Mouse (Mus musculus) thymus, postnatal 14 days (tissue): ENCODE results near the gene Ddx25.

Experiments
- DNase-seq: peaks from one replicate; pipeline ENCODE4 v3.0.0; 2021

The Ddx25 gene

GRCm38 (mm10) chr9:35558257-35559008, at the start of gene Ddx25, which contains the start of gene Pus3:
Gene Ddx25, minus strand, starts transcription at chr9:35558528.
Gene Pus3, plus strand, starts transcription at chr9:35558595.
- DNase-seq: peak; percentile 57

DNA sequence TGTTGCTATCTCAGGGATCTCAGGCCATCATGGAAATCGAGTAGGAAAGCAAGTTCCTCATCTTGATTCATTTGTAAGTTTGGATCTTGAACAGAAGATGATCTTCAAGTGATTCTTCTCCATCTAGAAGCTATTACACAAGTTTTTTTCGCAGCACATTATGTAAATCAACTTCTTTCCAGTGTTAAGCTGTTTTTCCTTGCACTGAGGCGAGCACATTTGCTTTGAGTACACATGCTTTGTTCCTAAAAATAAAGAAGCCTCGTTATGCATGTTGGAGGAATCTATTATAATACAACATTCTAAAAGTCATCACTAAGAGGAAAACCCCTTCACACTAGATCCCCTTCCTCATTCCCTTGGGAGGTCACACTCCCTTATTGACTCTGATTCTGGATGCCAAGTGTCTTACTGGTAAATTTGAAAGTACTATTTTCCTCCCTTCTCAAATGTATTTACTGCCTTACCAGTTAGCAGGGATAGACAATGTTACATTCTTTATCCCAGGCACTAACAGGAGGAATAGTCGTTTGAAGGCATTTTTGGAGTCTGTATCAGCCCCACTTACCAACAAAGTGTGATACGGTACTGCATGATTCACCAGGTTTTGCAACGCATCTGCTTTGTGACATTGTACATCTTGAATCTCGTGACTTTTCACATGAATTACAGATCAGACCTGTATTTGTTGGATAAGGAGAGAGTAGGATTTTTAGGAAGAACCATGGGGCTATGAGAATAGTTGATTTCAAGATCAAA, 49.5 kb upstream of the Ddx25 start:
- no peak for DNase-seq

DNA sequence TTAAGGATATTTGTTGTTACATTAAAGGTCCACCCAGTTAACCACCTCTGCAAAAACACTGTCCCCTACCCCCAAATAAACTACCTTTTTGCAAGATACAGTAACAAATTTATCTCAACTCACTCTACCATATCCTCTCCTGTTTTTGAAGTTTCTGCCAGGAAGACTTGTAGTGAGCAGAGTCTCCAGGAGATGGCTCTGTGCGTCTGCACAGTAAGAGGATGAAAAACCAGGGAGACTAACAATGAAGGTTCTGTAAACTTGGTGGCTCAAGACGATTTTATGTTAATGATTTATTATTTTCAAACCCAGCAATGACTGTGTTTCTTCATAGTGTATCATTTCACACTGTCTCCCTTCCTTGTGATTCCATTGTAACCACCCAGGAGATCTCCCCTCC, 34.6 kb upstream of the Ddx25 start:
- DNase-seq: no peak

GRCm38 (mm10) chr9:35587674-35588073, 29.3 kb upstream of the Ddx25 start:
- DNase-seq: no peak

- no peak for DNase-seq
Observed at GRCm38 (mm10) chr9:35574416-35574815, 16.1 kb upstream of the Ddx25 start.

GRCm38 (mm10) chr9:35570663-35571062, 12.3 kb upstream of the Ddx25 start:
- no peak for DNase-seq

DNA sequence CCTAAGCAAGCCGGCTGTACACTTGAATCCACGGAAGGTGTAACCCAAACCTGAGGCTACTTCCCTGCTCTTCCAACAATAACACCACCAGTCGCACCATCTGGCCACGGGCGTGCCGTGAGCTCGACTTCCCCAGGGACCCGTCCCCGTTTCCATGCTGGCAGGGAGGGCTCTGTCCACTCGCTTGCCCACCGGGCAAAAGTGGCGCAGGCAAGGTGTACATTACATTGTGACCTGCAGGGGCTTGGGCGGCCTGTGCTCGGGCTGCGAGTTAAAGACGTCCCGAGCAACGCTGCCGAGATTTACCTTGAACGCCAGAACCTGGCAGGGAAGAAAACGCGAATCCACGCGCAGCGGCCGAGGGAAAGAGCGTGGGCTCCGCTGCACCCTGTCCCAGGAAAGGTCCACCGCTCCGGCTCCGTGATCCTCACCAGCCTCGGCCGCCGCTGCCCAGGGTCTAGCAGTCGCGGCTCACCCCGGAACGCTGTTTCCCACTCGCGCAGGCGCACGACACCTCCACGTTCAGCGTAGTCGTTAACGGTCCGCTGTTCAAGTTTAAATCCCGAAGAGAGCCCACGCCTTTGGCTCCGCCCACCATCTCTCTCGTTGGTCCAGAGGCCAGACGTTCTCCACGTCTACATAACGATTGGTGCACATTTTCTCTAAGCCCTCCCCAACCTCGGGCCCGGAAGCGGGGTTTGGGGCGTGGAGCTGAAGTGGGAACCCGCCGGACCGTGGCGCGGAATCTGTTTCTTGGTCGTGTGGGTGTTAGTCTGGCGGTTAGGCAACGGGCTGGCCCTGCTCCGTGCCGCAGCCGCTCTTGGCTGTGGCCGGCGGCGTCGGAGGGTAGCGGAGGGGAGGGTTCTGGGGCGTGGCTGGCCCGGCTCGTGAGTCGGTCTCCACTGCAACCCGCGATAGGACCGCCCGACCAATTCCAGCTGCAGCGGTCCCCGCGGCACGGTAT, 11.5 kb upstream of the Ddx25 start, which contains the start of the genes Pate2 and Hyls1:
Pate2 (plus strand) TSS at position 714 of the 964 bp plus-strand sequence.
Hyls1 (minus strand) TSS at position 828 of the 964 bp plus-strand sequence.
- DNase-seq: peak; percentile 95

GRCm38 (mm10) chr9:35567995-35568394, 9.7 kb upstream of the Ddx25 start:
- no peak for DNase-seq

DNA sequence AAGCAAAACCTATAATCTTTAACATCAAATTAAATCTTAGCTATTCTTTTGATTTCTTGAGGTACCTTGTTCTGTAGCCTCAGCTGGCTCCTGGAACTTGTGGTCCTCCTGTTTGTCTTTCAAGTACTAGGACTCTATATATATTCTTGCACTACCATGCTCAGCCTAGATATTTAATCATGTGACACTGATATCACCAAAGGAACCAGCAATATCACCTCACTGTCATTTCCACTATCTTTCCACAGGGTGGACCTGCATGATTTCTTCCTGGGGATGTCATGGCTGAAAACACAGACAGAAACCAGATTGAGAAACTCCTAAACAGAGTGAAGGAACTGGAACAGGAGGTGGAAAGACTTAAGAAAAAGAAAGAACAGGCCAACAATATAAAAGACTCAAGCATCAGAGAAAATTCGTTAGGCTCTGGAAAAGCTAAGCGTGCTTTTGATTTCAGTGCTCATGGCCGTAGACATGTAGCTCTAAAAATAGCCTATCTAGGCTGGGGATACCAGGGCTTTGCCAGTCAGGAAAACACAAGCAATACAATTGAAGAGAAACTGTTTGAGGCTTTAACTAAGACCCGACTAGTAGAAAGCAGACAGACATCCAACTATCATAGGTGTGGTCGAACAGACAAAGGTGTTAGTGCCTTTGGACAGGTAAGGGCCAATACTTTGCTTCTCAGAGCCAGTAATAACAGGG, 6.4 kb upstream of the Ddx25 start:
- DNase-seq: no peak

GRCm38 (mm10) chr9:35561583-35561982, 3.3 kb upstream of the Ddx25 start:
- no peak for DNase-seq

GRCm38 (mm10) chr9:35561076-35561475, 2.7 kb upstream of the Ddx25 start:
- DNase-seq: no peak

- DNase-seq: peak; percentile 88
Observed at GRCm38 (mm10) chr9:35559009-35559890, 922 bp upstream of the Ddx25 start.

DNA sequence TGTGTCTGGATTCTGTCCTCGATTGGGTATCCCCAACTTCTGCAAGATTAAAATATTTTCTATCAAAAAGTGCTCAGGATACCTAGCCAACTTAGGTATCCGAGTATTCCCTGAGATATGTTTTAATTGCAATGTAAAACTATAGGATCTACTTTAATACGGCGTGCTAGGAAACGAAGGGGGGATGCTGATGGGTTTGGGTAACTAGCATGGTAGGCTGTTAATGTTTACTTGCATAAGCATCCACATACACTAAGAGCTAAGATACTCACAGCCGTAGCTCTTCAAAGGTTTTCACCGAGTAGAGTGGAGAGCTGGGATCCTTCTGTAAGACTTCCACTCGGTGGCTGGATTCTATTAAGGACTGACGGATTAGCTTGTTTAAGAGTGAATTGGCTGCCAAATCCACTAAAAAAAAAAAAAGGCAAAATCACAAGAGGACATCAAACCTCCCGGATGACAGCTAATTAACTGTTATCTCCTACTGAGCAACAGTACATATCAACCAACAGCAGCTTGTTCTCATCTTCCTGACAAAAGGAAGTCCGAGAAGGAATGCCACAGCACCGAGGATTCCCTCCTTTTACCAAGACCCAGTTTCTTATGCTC, 1.7 kb downstream of the Ddx25 start:
- no peak for DNase-seq

- DNase-seq: no peak
Observed at GRCm38 (mm10) chr9:35548455-35548854, 9.9 kb downstream of the Ddx25 start.

DNA sequence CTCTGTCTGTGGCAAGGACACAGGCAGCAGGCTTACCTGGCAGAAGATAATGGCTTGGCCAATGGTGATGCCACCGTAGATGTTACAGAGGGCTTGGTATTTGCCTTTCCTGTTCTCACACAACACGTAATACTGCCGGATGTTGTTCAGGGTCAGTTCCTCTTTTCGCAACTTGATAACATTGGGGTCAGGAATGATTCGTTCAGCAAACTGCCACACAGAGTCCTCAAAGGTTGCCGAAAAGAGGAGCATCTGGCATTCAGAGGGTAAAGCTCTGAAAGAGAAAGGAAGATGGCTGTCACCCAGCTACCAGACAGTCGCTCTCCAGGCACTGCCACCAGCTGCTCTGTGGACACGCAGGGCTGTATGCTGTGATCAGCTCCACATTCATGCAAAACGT, 11.6 kb downstream of the Ddx25 start:
- DNase-seq: no peak

- no peak for DNase-seq
Observed at GRCm38 (mm10) chr9:35545704-35546103, 12.6 kb downstream of the Ddx25 start.

- DNase-seq: no peak
Observed at GRCm38 (mm10) chr9:35544666-35545065, 13.7 kb downstream of the Ddx25 start.

DNA sequence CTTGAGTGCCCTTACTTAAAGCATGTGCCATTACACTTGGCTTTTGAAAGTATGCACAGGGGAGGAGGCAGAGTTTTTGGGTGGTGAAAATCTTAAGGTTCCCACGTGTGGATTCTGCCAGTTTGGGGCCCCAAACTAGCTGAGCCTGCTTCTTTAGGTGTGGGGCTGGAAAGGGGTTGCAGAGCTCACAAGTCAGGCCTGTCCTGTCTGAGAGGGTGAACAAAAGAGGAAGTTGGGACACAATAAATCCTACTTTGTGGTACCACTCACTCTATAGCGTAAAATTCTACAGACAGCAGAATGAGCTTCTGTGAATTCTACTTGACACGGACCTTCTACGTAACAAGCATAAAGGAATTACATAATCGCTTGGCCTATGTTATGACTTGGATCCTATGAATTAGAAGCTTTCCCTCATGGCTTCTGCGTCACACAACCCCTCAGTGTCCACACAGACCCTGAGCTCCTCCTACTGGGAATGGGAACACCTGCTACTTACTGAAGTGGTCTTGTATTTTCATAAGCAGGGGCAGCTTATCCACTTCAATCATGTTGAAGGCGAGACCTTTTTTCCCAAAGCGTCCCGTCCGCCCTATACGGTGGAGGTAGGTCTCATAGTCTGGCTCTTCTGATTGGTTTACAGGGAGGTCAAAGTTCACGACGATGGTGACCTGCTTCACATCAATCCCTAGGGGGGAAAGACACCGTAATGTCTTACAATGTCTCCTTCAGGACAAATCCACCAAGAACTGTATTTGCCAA, 15.0 kb downstream of the Ddx25 start:
- DNase-seq: no peak

GRCm38 (mm10) chr9:35541941-35542340, 16.4 kb downstream of the Ddx25 start:
- DNase-seq: no peak

DNA sequence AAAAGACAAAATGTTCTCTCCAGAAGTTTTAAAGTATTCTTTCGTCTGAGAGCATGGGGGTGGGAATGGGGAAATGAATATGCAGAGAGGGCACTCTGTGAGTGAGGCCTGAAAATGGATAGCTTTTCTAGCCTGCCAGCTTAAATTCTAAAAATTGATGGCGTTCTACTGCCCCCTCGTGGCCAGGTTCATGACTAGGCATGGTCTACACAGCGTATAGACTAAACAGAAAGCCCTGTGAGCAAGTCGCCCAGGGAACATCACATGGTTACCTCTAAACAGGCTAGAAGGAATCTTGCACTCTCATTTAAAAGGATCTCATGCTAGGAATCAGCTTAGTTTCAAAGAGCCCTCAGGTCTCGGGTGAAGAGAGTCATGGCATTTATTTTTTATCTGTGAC, 16.8 kb downstream of the Ddx25 start:
- peak; percentile 83 for DNase-seq
